Mouse (Mus musculus): Measurements from ENCODE around the gene Zfp292. TPM values are rescaled to one million over a fixed set of nuclear protein-coding genes. Genes with fewer than 3 reads are reported as not detected.

Gene Zfp292
- polyA plus RNA-seq, 1 experiment from 2014 or later, result 8.0 TPM

DNA sequence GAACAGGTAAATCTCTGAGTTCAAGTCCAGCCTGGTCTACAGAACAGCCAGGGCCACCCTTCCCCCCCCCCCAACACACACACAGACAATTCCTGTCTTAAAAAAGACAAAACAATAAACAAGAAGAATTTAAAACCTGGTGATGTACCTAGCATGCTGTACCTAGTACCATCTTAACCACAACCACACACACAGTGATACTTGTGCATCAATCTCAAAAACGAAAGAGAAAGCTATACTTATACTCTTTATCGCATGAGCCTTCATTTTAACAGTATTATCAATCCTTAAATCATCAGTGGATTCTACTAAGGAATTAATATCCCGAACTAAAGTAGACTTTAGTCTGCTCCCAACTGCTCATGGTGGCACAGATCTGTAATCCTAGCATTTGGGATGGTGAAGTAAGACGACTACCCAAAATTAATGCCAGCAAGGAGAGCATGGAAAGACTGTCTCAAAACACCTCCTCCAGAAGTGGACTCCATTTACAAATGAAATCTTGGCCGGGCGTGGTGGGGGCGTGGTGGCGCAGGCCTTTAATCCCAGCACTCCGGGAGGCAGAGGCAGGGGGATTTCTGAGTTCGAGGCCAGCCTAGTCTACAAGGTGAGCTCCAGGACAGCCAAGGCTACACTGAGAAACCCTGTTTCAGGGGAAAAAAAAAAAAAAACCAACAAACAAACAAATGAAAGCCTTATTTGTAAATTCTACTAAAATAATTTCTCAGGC, 1.7 kb downstream of the Zfp292 start:
- WGBS, result 63% methylated on average over 10 of the region's 10 CpGs
- H3K4me3 ChIP-seq (ENCODE audit: low read depth, low read length), result peak overlapping the region; percentile 100
- ATAC-seq, result no peak

DNA sequence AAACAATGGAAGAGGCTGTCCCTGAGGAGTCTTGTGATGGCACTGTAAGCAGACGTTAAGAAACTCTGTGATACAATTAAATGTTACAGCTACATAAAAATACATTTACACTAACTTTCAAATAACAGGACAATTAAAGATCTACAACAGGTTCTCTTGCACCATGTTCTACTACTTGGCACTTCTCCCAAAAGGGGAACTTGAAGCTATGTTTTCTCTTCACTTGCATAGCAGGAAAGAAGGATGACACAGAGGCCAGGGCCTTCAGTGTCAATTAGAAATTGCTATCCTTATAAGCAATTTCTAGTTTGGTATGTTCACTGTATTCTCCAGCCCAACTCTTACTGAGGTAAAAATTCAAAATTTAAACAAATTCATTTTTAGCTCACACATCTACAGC, 8.5 kb downstream of the Zfp292 start:
- ATAC-seq, result no peak
- Histone ChIP-seq H3K36me3 (ENCODE audit: control insufficient read depth, insufficient read depth) (no peaks in the 10 kb centered on the region), H3K4me2 (replicated peaks; ENCODE audit: low read depth) (no peak overlapping the region), H3K4me1 (replicated peaks; ENCODE audit: control insufficient read depth, insufficient read depth, low read length) (no peaks in the 10 kb centered on the region), H3K9ac (ENCODE audit: low read depth, low read length) (no peak overlapping the region), H3K9me3 (ENCODE audit: control insufficient read depth) (no peaks in the 10 kb centered on the region), H3K27me3 (replicated peaks; ENCODE audit: control insufficient read depth, insufficient read depth, low read length) (no peaks in the 10 kb centered on the region), H3K27ac (ENCODE audit: low read depth, low read length) (no peak overlapping the region), H3K4me3 (ENCODE audit: low read depth, low read length) (no peak overlapping the region)
- WGBS, result 43% methylated on average over 1 of the region's 1 CpGs
- no peak for TF ChIP-seq CTCF (IDR thresholded peaks at IDR 0.05; ENCODE audit: low read depth)

More for the DNA sequence above, 1.7 kb downstream of the Zfp292 start:
- no peak for TF ChIP-seq CTCF (IDR thresholded peaks at IDR 0.05; ENCODE audit: low read depth)
- H3K4me1 ChIP-seq (replicated peaks; ENCODE audit: control insufficient read depth, insufficient read depth, low read length), result peaks cover 8% of the 10 kb centered on the region; the same call in 1 of the 2 replicates
- no peaks in the 10 kb centered on the region for H3K36me3 ChIP-seq (ENCODE audit: control insufficient read depth, insufficient read depth)
- H3K27me3 ChIP-seq (replicated peaks; ENCODE audit: control insufficient read depth, insufficient read depth, low read length), result no peaks in the 10 kb centered on the region
- H3K27ac ChIP-seq (ENCODE audit: low read depth, low read length), result no peak overlapping the region
- H3K9me3 ChIP-seq (ENCODE audit: control insufficient read depth), result no peaks in the 10 kb centered on the region
- H3K4me2 ChIP-seq (replicated peaks; ENCODE audit: low read depth), result peak overlapping the region; percentile 74
- no peak overlapping the region for H3K9ac ChIP-seq (ENCODE audit: low read depth, low read length)

DNA sequence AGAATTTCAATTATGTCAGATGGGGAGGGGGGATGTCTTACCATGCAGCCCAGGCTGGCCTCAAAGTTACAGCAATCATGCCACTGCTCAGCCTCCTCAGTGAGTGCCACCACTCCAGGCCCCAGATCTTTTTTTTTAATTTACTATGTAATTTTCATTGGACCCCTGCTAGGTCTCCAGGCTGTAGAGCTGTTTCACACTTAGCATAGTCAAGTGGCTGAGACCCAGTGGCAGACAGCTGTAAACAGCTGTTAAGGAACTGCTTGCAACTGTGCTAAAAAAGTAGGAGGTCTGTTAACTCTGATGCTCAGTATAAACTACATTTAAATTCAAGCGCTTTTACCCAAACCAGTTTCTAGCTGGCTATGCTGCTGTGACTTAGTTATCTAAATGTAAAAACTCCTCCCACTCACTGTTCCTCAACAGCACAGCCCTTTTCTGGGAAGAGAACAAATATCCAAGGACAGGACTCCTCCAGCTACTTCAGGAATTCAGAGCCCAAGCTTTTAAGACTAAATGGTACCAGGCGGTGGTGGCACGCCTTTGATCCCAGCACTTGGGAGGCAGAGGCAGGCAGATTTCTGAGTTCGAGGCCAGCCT, 9.8 kb downstream of the Zfp292 start:
- H3K4me1 ChIP-seq (replicated peaks; ENCODE audit: control insufficient read depth, insufficient read depth, low read length), result no peaks in the 10 kb centered on the region
- 77% methylated on average over 4 of the region's 4 CpGs for whole genome bisulfite sequencing
- H3K4me3 ChIP-seq (ENCODE audit: low read depth, low read length), result no peak overlapping the region
- no peaks in the 10 kb centered on the region for H3K36me3 ChIP-seq (ENCODE audit: control insufficient read depth, insufficient read depth)
- no peak overlapping the region for H3K9ac ChIP-seq (ENCODE audit: low read depth, low read length)
- H3K27ac ChIP-seq (ENCODE audit: low read depth, low read length), result no peak overlapping the region
- H3K27me3 ChIP-seq (replicated peaks; ENCODE audit: control insufficient read depth, insufficient read depth, low read length), result no peaks in the 10 kb centered on the region
- H3K9me3 ChIP-seq (ENCODE audit: control insufficient read depth), result no peaks in the 10 kb centered on the region
- H3K4me2 ChIP-seq (replicated peaks; ENCODE audit: low read depth), result no peak overlapping the region
- ATAC-seq, result no peak
- no peak for TF ChIP-seq CTCF (IDR thresholded peaks at IDR 0.05; ENCODE audit: low read depth)

DNA sequence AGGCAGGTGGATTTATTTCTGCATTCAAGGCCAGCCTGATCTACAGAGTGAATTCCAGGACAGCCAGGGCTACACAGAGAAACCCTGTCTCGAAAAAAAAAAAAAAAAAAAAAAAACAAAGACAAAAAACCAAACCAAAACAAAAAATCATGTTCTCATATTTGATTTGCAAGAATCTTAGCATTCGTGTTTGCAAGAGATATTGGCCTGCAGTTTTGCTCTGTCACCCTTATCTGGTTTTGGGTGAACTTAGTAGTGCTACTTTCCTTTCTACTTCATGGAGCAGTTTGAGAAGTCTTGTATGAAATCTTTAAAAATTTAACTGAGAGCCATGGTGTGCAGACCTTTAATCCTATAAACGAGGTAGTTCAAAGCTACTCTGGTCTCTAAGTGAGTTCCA, 12.9 kb downstream of the Zfp292 start:
- H3K36me3 ChIP-seq (ENCODE audit: control insufficient read depth, insufficient read depth), result no peaks in the 10 kb centered on the region
- ATAC-seq, result no peak
- no peak overlapping the region for H3K9ac ChIP-seq (ENCODE audit: low read depth, low read length)
- no peak overlapping the region for H3K4me3 ChIP-seq (ENCODE audit: low read depth, low read length)
- H3K4me2 ChIP-seq (replicated peaks; ENCODE audit: low read depth), result no peak overlapping the region
- no peak for TF ChIP-seq CTCF (IDR thresholded peaks at IDR 0.05; ENCODE audit: low read depth)
- no peaks in the 10 kb centered on the region for H3K4me1 ChIP-seq (replicated peaks; ENCODE audit: control insufficient read depth, insufficient read depth, low read length)
- H3K27me3 ChIP-seq (replicated peaks; ENCODE audit: control insufficient read depth, insufficient read depth, low read length), result no peaks in the 10 kb centered on the region
- H3K27ac ChIP-seq (ENCODE audit: low read depth, low read length), result no peak overlapping the region
- WGBS, result 80% methylated on average over 3 of the region's 3 CpGs
- H3K9me3 ChIP-seq (ENCODE audit: control insufficient read depth), result no peaks in the 10 kb centered on the region

DNA sequence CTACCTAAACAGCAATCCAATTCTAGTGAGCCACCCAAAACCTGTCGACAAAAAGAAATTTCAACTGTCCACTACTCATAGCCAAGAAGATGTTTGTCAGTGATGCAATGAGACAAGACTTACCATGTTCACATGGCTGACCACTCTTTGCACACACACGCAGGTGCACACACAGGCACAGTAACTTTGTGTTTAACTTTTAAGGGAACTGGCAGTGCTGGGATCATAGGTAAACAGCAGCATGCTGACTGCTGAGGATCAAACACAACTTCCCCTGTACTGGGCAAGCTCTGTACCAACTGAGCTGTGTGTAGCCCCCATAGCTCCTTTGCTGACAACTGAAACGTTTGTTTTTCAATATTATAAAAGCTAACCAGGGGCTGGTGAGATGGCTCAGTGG, 21.3 kb downstream of the Zfp292 start:
- 79% methylated on average over 3 of the region's 3 CpGs for WGBS
- Histone ChIP-seq H3K4me1 (replicated peaks; ENCODE audit: control insufficient read depth, insufficient read depth, low read length) (no peaks in the 10 kb centered on the region), H3K9ac (ENCODE audit: low read depth, low read length) (no peak overlapping the region), H3K27me3 (replicated peaks; ENCODE audit: control insufficient read depth, insufficient read depth, low read length) (no peaks in the 10 kb centered on the region), H3K9me3 (ENCODE audit: control insufficient read depth) (no peaks in the 10 kb centered on the region), H3K4me2 (replicated peaks; ENCODE audit: low read depth) (no peak overlapping the region), H3K4me3 (ENCODE audit: low read depth, low read length) (no peak overlapping the region), H3K27ac (ENCODE audit: low read depth, low read length) (no peak overlapping the region), H3K36me3 (ENCODE audit: control insufficient read depth, insufficient read depth) (no peaks in the 10 kb centered on the region)
- no peak for ATAC-seq
- TF ChIP-seq CTCF (IDR thresholded peaks at IDR 0.05; ENCODE audit: low read depth), result no peak

DNA sequence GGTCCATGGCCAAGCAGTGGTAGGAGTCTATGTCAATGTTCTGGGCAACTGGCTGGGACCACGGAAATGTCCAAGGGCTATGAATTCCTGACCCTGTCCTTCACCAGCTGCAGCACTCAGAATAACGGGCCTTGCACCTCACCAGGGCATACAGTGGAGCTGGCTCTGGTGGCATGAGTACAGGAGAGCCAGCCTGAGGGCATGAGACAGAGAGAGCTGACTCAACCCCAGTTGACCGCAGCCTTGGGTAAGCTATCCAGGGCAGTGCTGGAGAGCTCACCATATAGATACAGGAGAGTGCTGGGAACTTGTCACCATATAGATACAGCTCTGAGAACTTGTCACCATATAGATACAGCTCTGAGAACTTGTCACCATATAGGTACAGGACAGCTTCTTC, 23.3 kb downstream of the Zfp292 start:
- Histone ChIP-seq H3K9ac (ENCODE audit: low read depth, low read length) (no peak overlapping the region), H3K27me3 (replicated peaks; ENCODE audit: control insufficient read depth, insufficient read depth, low read length) (no peaks in the 10 kb centered on the region), H3K4me3 (ENCODE audit: low read depth, low read length) (no peak overlapping the region), H3K27ac (ENCODE audit: low read depth, low read length) (no peak overlapping the region), H3K4me1 (replicated peaks; ENCODE audit: control insufficient read depth, insufficient read depth, low read length) (no peaks in the 10 kb centered on the region), H3K4me2 (replicated peaks; ENCODE audit: low read depth) (no peak overlapping the region), H3K9me3 (ENCODE audit: control insufficient read depth) (no peaks in the 10 kb centered on the region), H3K36me3 (ENCODE audit: control insufficient read depth, insufficient read depth) (no peaks in the 10 kb centered on the region; the same call in 1 of the 2 replicates)
- 80% methylated on average over 3 of the region's 3 CpGs for WGBS
- ATAC-seq, result no peak
- TF ChIP-seq CTCF (IDR thresholded peaks at IDR 0.05; ENCODE audit: low read depth), result no peak
